Mouse (Mus musculus): Measurements from ENCODE around the gene Ralgapb.

GRCm38 (mm10) chr2:158498457-158498856 lies 88.8 kb downstream of the Ralgapb start:
- TF ChIP-seq CTCF (IDR thresholded peaks at IDR 0.05; ENCODE audit: extremely low read depth, insufficient read depth, low read length) (no peak), POLR2A (IDR thresholded peaks at IDR 0.05; ENCODE audit: extremely low read depth, insufficient read depth, low read length) (no peak)

All from cortical plate, adult 2 months (tissue).